Mouse (Mus musculus) bone marrow macrophage, adult 2 months (primary cell): ENCODE data around the gene Cfap54.

Experiments
- CTCF ChIP-seq: IDR thresholded peaks from 2 replicates; pipeline ENCODE4 v1.5.1; 2012; ENCODE audit warnings: low read depth, mild to moderate bottlenecking, low read length, moderate library complexity
- POLR2A ChIP-seq: IDR thresholded peaks from 2 replicates; pipeline ENCODE4 v1.6.1; 2012; ENCODE audit warnings: mild to moderate bottlenecking, low read depth, low read length, borderline replicate concordance

DNA sequence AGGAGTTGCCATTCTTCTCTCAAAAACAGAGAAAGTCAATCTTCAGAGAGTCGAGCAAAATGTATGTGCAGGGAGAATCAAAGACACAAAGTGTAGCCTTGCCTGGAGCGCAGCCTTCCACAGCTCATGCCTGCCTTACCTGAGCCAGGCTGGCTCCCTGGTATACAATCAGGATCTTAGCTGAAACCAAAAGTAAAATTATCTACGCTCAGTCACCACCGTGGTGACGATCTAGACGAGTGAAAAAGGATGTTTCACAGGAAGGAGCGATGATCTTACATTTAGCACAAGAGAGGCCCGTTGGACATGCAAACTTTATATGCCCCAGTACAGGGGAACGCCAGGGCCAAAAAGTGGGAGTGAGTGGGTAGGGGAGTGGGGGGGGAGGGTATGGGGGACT, 75.0 kb downstream of the Cfap54 start:
- no peak for TF ChIP-seq POLR2A
- no peak for TF ChIP-seq CTCF
